Mouse (Mus musculus): ENCODE measurements around the gene Kcnj1. TPM values are rescaled to one million over a fixed set of nuclear protein-coding genes. Genes with fewer than 3 reads are reported as not detected.

The Kcnj1 gene
- polyA plus RNA-seq, 2 experiments = not detected

DNA sequence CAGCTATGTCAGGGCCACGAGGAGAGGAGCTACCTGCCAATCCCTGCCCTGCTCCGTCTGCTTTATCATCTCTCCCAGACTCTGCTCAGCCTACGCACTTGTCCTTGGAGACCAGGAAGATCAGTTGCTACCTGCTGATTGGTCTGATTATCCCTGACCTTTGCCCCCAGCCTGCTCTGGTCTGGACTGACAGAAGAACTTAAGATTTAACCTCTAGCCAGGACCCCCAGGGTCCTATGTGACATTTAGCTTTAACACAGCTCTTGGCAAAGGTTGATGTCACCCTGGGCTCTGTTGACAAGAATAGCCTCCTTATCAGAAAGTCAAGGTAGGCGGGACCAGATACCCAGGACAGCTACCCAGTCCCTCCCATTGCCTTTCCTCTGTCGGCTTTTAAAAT, 31.5 kb upstream of the Kcnj1 start:
- H3K4me3 ChIP-seq (replicated peaks; ENCODE audit: low read length) = no peak overlapping the region
- no peak overlapping the region for H3K9ac ChIP-seq (ENCODE audit: low read depth, low read length, severe bottlenecking)
- peaks cover 33% of the 10 kb centered on the region for H3K27me3 ChIP-seq (ENCODE audit: control insufficient read depth, insufficient read depth, low read length)
- H3K9me3 ChIP-seq (ENCODE audit: control insufficient read depth, low read length) = no peaks in the 10 kb centered on the region
- DNase-seq (ENCODE audit: low spot score) (no peak), ATAC-seq (ENCODE audit: low FRiP score, low read depth) (no peak)
- no peak overlapping the region for H3K4me2 ChIP-seq (replicated peaks; ENCODE audit: low read depth, low read length, severe bottlenecking)
- 80% methylated on average over 5 of the region's 5 CpGs for WGBS
- no peak overlapping the region for H3K27ac ChIP-seq (replicated peaks; ENCODE audit: low read depth, low read length)
- no peak for TF ChIP-seq POLR2A (IDR thresholded peaks at IDR 0.05; ENCODE audit: borderline replicate concordance, extremely low read depth, insufficient read depth, insufficient read length)
- H3K4me1 ChIP-seq (ENCODE audit: control insufficient read depth, insufficient read depth, low read length) = no peaks in the 10 kb centered on the region
- no peaks in the 10 kb centered on the region for H3K36me3 ChIP-seq (ENCODE audit: control insufficient read depth, insufficient read depth, low read length)

DNA sequence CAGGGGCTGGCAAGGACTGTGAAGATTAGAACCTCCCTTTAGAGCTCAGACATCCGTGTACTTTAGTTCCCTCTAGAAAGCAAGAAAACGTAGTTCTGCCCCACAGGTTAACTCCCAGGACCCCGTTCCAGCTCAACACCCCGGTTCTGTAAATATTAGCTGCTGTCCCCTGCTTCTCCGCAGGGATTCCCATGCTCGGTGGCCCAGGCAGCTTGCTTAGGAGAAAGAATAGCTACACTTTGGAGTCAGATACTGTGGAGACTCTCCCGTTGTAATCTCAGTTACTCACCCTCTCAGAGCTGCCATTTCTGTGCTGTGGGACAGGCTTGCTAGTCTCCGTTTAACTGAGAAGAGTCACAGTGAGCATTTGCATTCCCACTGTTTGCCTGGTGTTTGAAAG, 29.4 kb upstream of the Kcnj1 start:
- WGBS = 22% methylated on average over 8 of the region's 8 CpGs
- DNase-seq (ENCODE audit: low spot score) (no peak), ATAC-seq (ENCODE audit: low FRiP score, low read depth) (no peak)
- Histone ChIP-seq H3K9ac (ENCODE audit: low read depth, low read length, severe bottlenecking) (no peak overlapping the region), H3K4me3 (replicated peaks; ENCODE audit: low read length) (no peak overlapping the region), H3K36me3 (ENCODE audit: control insufficient read depth, insufficient read depth, low read length) (no peaks in the 10 kb centered on the region), H3K4me1 (ENCODE audit: control insufficient read depth, insufficient read depth, low read length) (peaks cover 14% of the 10 kb centered on the region), H3K27me3 (ENCODE audit: control insufficient read depth, insufficient read depth, low read length) (peaks cover 43% of the 10 kb centered on the region), H3K9me3 (ENCODE audit: control insufficient read depth, low read length) (no peaks in the 10 kb centered on the region), H3K27ac (replicated peaks; ENCODE audit: low read depth, low read length) (no peak overlapping the region), H3K4me2 (replicated peaks; ENCODE audit: low read depth, low read length, severe bottlenecking) (no peak overlapping the region)
- no peak for TF ChIP-seq POLR2A (IDR thresholded peaks at IDR 0.05; ENCODE audit: borderline replicate concordance, extremely low read depth, insufficient read depth, insufficient read length)

DNA sequence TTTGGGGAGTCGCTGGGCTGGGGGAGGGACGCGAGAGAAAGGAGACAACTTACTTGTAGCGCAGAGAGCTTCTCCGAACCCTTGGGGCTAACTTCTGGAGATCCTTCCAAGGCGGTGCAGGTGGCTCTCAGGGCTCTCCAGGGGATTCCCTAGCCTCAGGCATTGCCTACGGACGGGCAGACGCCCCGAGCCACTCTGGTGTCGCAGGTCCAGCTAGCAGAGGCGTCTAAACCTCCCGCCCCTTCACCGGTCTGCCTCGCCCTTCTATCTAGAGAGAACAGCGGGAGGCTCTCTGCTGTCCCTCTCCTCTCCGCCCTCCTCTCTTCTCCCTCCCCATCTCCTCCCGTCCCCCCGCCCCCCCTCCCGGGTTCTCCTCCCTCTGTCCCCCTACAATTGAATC, 28.2 kb upstream of the Kcnj1 start, which contains the start of gene Kcnj5:
Gene Kcnj5, minus strand, starts transcription at position 300 of the 400 bp plus-strand sequence.
- Histone ChIP-seq H3K4me2 (replicated peaks; ENCODE audit: low read depth, low read length, severe bottlenecking) (peak within 1 kb of the TSS; percentile 46), H3K9me3 (ENCODE audit: control insufficient read depth, low read length) (no peaks in the 10 kb centered on the region), H3K36me3 (ENCODE audit: control insufficient read depth, insufficient read depth, low read length) (no peaks in the 10 kb centered on the region), H3K4me1 (ENCODE audit: control insufficient read depth, insufficient read depth, low read length) (peaks cover 16% of the 10 kb centered on the region), H3K9ac (ENCODE audit: low read depth, low read length, severe bottlenecking) (no peak within 1 kb of the TSS), H3K27me3 (ENCODE audit: control insufficient read depth, insufficient read depth, low read length) (peaks cover 43% of the 10 kb centered on the region), H3K4me3 (replicated peaks; ENCODE audit: low read length) (peak within 1 kb of the TSS; percentile 28), H3K27ac (replicated peaks; ENCODE audit: low read depth, low read length) (no peak within 1 kb of the TSS)
- no peak for DNase-seq (ENCODE audit: low spot score)
- no peak for TF ChIP-seq POLR2A (IDR thresholded peaks at IDR 0.05; ENCODE audit: borderline replicate concordance, extremely low read depth, insufficient read depth, insufficient read length)
- ATAC-seq (ENCODE audit: low FRiP score, low read depth) = no peak
- WGBS = under 1% methylated on average over 18 of the region's 20 CpGs

DNA sequence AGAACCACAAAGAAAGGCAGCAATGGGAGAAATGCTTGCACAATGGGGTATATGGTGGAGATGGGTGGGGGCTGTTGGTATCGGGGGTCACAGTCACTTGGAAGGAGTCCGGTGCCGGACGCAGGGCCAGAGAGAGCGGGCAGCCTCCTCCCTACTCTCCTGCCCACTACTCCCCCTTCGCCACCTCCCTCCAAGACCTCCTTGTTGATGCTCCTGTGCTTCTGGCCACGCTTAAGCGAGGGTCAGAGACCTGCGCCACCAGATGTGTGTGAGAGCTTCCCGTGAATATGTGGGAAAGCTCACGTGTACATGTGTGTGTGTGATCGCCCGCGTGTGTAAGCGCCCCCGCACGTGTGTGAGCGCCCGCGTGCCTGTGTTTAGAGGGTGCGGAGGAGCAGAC, 27.8 kb upstream of the Kcnj1 start:
- WGBS = 3% methylated on average over 21 of the region's 21 CpGs
- H3K4me1 ChIP-seq (ENCODE audit: control insufficient read depth, insufficient read depth, low read length) = peaks cover 16% of the 10 kb centered on the region
- ATAC-seq (ENCODE audit: low FRiP score, low read depth) (no peak), DNase-seq (ENCODE audit: low spot score) (no peak)
- no peaks in the 10 kb centered on the region for H3K36me3 ChIP-seq (ENCODE audit: control insufficient read depth, insufficient read depth, low read length)
- peak overlapping the region; percentile 28 for H3K4me3 ChIP-seq (replicated peaks; ENCODE audit: low read length)
- H3K9me3 ChIP-seq (ENCODE audit: control insufficient read depth, low read length) = no peaks in the 10 kb centered on the region
- H3K4me2 ChIP-seq (replicated peaks; ENCODE audit: low read depth, low read length, severe bottlenecking) = peak overlapping the region; percentile 46
- H3K27ac ChIP-seq (replicated peaks; ENCODE audit: low read depth, low read length) = no peak overlapping the region
- peaks cover 43% of the 10 kb centered on the region for H3K27me3 ChIP-seq (ENCODE audit: control insufficient read depth, insufficient read depth, low read length)
- H3K9ac ChIP-seq (ENCODE audit: low read depth, low read length, severe bottlenecking) = no peak overlapping the region
- no peak for TF ChIP-seq POLR2A (IDR thresholded peaks at IDR 0.05; ENCODE audit: borderline replicate concordance, extremely low read depth, insufficient read depth, insufficient read length)

DNA sequence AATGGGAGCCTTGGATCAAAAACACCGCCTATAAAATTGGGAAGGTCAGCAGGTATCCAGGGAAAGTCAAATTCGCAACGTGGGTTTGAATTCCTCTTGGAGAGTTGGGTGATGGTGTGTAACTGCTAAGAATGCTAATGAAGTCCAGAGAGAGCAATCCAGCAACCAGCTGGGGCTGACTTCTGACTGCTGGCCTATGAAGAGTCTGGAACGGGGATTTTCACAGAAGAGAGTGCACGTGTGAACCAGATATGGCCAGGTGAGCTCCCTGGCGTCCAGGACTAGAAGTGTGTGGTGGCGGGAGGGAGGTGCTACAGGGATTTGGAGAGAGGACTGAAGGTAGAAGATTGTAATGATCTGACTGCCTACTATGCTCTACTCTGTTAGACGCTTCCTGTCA, 24.2 kb upstream of the Kcnj1 start:
- peaks cover 19% of the 10 kb centered on the region for H3K4me1 ChIP-seq (ENCODE audit: control insufficient read depth, insufficient read depth, low read length)
- H3K36me3 ChIP-seq (ENCODE audit: control insufficient read depth, insufficient read depth, low read length) = no peaks in the 10 kb centered on the region
- no peak overlapping the region for H3K4me3 ChIP-seq (replicated peaks; ENCODE audit: low read length)
- H3K27ac ChIP-seq (replicated peaks; ENCODE audit: low read depth, low read length) = no peak overlapping the region
- H3K9ac ChIP-seq (ENCODE audit: low read depth, low read length, severe bottlenecking) = no peak overlapping the region
- ATAC-seq (ENCODE audit: low FRiP score, low read depth) (no peak), DNase-seq (ENCODE audit: low spot score) (no peak)
- no peak overlapping the region for H3K4me2 ChIP-seq (replicated peaks; ENCODE audit: low read depth, low read length, severe bottlenecking)
- H3K27me3 ChIP-seq (ENCODE audit: control insufficient read depth, insufficient read depth, low read length) = peaks cover 36% of the 10 kb centered on the region
- WGBS = 28% methylated on average over 8 of the region's 8 CpGs
- TF ChIP-seq POLR2A (IDR thresholded peaks at IDR 0.05; ENCODE audit: borderline replicate concordance, extremely low read depth, insufficient read depth, insufficient read length) = no peak
- no peaks in the 10 kb centered on the region for H3K9me3 ChIP-seq (ENCODE audit: control insufficient read depth, low read length)

DNA sequence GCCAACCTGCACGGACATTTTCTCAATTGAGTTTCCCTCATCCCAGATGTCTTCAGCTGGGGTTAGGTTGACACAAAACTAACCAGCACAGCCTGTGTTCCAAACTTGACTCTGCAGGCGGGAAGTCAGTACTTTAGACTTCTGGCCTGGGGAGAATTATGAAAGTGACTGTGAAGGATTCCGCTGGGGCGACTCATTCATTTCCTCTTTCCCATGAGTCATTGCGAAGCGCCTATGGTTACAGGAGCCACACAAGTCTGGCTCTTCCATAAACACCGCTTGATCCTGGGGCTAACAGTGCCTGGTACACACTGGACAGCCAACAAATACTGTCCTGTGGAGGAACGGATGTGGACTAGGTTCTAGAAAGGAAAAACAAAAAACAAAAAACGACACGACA, 22.9 kb upstream of the Kcnj1 start:
- H3K4me1 ChIP-seq (ENCODE audit: control insufficient read depth, insufficient read depth, low read length) = peaks cover 19% of the 10 kb centered on the region
- no peak for TF ChIP-seq POLR2A (IDR thresholded peaks at IDR 0.05; ENCODE audit: borderline replicate concordance, extremely low read depth, insufficient read depth, insufficient read length)

More for the DNA sequence above, 22.9 kb upstream of the Kcnj1 start:
- Histone ChIP-seq H3K9ac (ENCODE audit: low read depth, low read length, severe bottlenecking) (no peak overlapping the region), H3K9me3 (ENCODE audit: control insufficient read depth, low read length) (no peaks in the 10 kb centered on the region), H3K27ac (replicated peaks; ENCODE audit: low read depth, low read length) (no peak overlapping the region), H3K4me2 (replicated peaks; ENCODE audit: low read depth, low read length, severe bottlenecking) (no peak overlapping the region), H3K36me3 (ENCODE audit: control insufficient read depth, insufficient read depth, low read length) (no peaks in the 10 kb centered on the region), H3K4me3 (replicated peaks; ENCODE audit: low read length) (no peak overlapping the region), H3K27me3 (ENCODE audit: control insufficient read depth, insufficient read depth, low read length) (peaks cover 25% of the 10 kb centered on the region)
- no peak for ATAC-seq (ENCODE audit: low FRiP score, low read depth)
- DNase-seq (ENCODE audit: low spot score) = no peak
- 84% methylated on average over 10 of the region's 10 CpGs for WGBS

Measured in limb, embryonic 14.5 days (tissue).